Mouse (Mus musculus): ENCODE measurements around the gene Smarcad1. TPM values are rescaled to one million over a fixed set of nuclear protein-coding genes. Genes with fewer than 3 reads are reported as not detected.

Gene Smarcad1
- polyA plus RNA-seq, 1 experiment from 2014 or later: 124 TPM

GRCm38 (mm10) chr6:65126074-65126726 lies 83.8 kb downstream of the Smarcad1 start:
- 29% methylated on average over 2 of the region's 2 CpGs for WGBS
- 0 out of 2 replicates have a peak, but pooled peaks cover 3% of the 10 kb centered on the region for H3K36me3 ChIP-seq (replicated peaks)
- DNase-seq (ENCODE audit: extremely low spot score, low spot score): peak; percentile 33
- H3K27ac ChIP-seq: no peak overlapping the region
- H3K4me1 ChIP-seq: no peaks in the 10 kb centered on the region
- H3K4me3 ChIP-seq: no peak overlapping the region
- no peaks in the 10 kb centered on the region for H3K9me3 ChIP-seq
- H3K27me3 ChIP-seq (ENCODE audit: poor library complexity, severe bottlenecking): no peaks in the 10 kb centered on the region

- Histone ChIP-seq H3K9me3 (no peaks in the 10 kb centered on the region), H3K4me3 (no peak overlapping the region), H3K27me3 (ENCODE audit: poor library complexity, severe bottlenecking) (no peaks in the 10 kb centered on the region), H3K4me1 (peaks cover 11% of the 10 kb centered on the region), H3K36me3 (replicated peaks) (no peaks in the 10 kb centered on the region), H3K27ac (peak overlapping the region; percentile 63)
- 42% methylated on average over 6 of the region's 6 CpGs for WGBS
- DNase-seq (ENCODE audit: extremely low spot score, low spot score): peak; percentile 15
These were observed 90.0 kb downstream of the Smarcad1 start for GRCm38 (mm10) chr6:65132376-65132775.

GRCm38 (mm10) chr6:65137802-65138201 lies 95.4 kb downstream of the Smarcad1 start:
- peaks cover 33% of the 10 kb centered on the region for H3K4me1 ChIP-seq
- H3K27ac ChIP-seq: peak overlapping the region; percentile 40; the same call in 1 of the 2 replicates
- no peak for DNase-seq (ENCODE audit: extremely low spot score, low spot score)
- no peak overlapping the region for H3K4me3 ChIP-seq
- no peaks in the 10 kb centered on the region for H3K9me3 ChIP-seq
- no peaks in the 10 kb centered on the region for H3K27me3 ChIP-seq (ENCODE audit: poor library complexity, severe bottlenecking)
- WGBS: 69% methylated on average over 2 of the region's 2 CpGs
- H3K36me3 ChIP-seq (replicated peaks): no peaks in the 10 kb centered on the region

GRCm38 (mm10) chr6:65138243-65138642 lies 95.9 kb downstream of the Smarcad1 start:
- DNase-seq (ENCODE audit: extremely low spot score, low spot score): no peak
- H3K27me3 ChIP-seq (ENCODE audit: poor library complexity, severe bottlenecking): no peaks in the 10 kb centered on the region
- peaks cover 33% of the 10 kb centered on the region for H3K4me1 ChIP-seq
- 86% methylated on average over 1 of the region's 1 CpGs for WGBS
- H3K4me3 ChIP-seq: no peak overlapping the region
- peak overlapping the region; percentile 40; the same call in 1 of the 2 replicates for H3K27ac ChIP-seq
- no peaks in the 10 kb centered on the region for H3K36me3 ChIP-seq (replicated peaks)
- H3K9me3 ChIP-seq: no peaks in the 10 kb centered on the region

GRCm38 (mm10) chr6:65140082-65140749 lies 97.8 kb downstream of the Smarcad1 start:
- peak overlapping the region; percentile 82 for H3K27ac ChIP-seq
- H3K4me1 ChIP-seq: peaks cover 42% of the 10 kb centered on the region
- 40% methylated on average over 5 of the region's 5 CpGs for WGBS
- H3K36me3 ChIP-seq (replicated peaks): no peaks in the 10 kb centered on the region
- H3K9me3 ChIP-seq: no peaks in the 10 kb centered on the region
- H3K27me3 ChIP-seq (ENCODE audit: poor library complexity, severe bottlenecking): no peaks in the 10 kb centered on the region
- DNase-seq (ENCODE audit: extremely low spot score, low spot score): peak; percentile 51
- H3K4me3 ChIP-seq: no peak overlapping the region

- WGBS: 80% methylated on average over 6 of the region's 6 CpGs
- Histone ChIP-seq H3K27ac (peak overlapping the region; percentile 82), H3K27me3 (ENCODE audit: poor library complexity, severe bottlenecking) (no peaks in the 10 kb centered on the region), H3K4me1 (peaks cover 42% of the 10 kb centered on the region), H3K4me3 (no peak overlapping the region), H3K36me3 (replicated peaks) (no peaks in the 10 kb centered on the region), H3K9me3 (no peaks in the 10 kb centered on the region)
- DNase-seq (ENCODE audit: extremely low spot score, low spot score): no peak
These were observed 98.4 kb downstream of the Smarcad1 start for GRCm38 (mm10) chr6:65140750-65141243.

- Histone ChIP-seq H3K4me3 (no peak overlapping the region), H3K27me3 (ENCODE audit: poor library complexity, severe bottlenecking) (no peaks in the 10 kb centered on the region), H3K36me3 (replicated peaks) (no peaks in the 10 kb centered on the region), H3K9me3 (no peaks in the 10 kb centered on the region), H3K4me1 (peaks cover 41% of the 10 kb centered on the region), H3K27ac (no peak overlapping the region)
- WGBS: 83% methylated on average over 1 of the region's 1 CpGs
- DNase-seq (ENCODE audit: extremely low spot score, low spot score): no peak
These were observed 99.9 kb downstream of the Smarcad1 start for GRCm38 (mm10) chr6:65142316-65142715.

- Histone ChIP-seq H3K27me3 (ENCODE audit: poor library complexity, severe bottlenecking) (no peaks in the 10 kb centered on the region), H3K4me3 (no peak within 1 kb of the TSS), H3K9me3 (no peaks in the 10 kb centered on the region), H3K4me1 (peaks cover 25% of the 10 kb centered on the region), H3K36me3 (replicated peaks) (no peaks in the 10 kb centered on the region), H3K27ac (peak within 1 kb of the TSS; percentile 60)
- WGBS: 73% methylated on average over 16 of the region's 16 CpGs
- DNase-seq (ENCODE audit: extremely low spot score, low spot score): no peak
These were observed 102.3 kb downstream of the Smarcad1 start, which contains the start of gene Hpgds for GRCm38 (mm10) chr6:65144621-65145205. Gene Hpgds, minus strand, starts transcription at chr6:65144908.

- H3K36me3 ChIP-seq (replicated peaks): no peaks in the 10 kb centered on the region
- 93% methylated on average over 4 of the region's 4 CpGs for WGBS
- peaks cover 16% of the 10 kb centered on the region for H3K4me1 ChIP-seq
- H3K4me3 ChIP-seq: no peak overlapping the region
- no peak for DNase-seq (ENCODE audit: extremely low spot score, low spot score)
- H3K27ac ChIP-seq: no peak overlapping the region
- no peaks in the 10 kb centered on the region for H3K9me3 ChIP-seq
- peaks cover 5% of the 10 kb centered on the region; the same call in 1 of the 2 replicates for H3K27me3 ChIP-seq (ENCODE audit: poor library complexity, severe bottlenecking)
These were observed 104.0 kb downstream of the Smarcad1 start for GRCm38 (mm10) chr6:65146363-65146762.

- H3K27ac ChIP-seq: peak overlapping the region; percentile 66; the same call in 1 of the 2 replicates
- WGBS: 8% methylated on average over 22 of the region's 22 CpGs
- DNase-seq (ENCODE audit: extremely low spot score, low spot score): peak; percentile 17
- peak overlapping the region; percentile 37 for H3K4me3 ChIP-seq
- no peaks in the 10 kb centered on the region for H3K9me3 ChIP-seq
- no peaks in the 10 kb centered on the region for H3K36me3 ChIP-seq (replicated peaks)
- peaks cover 5% of the 10 kb centered on the region for H3K4me1 ChIP-seq
- H3K27me3 ChIP-seq (ENCODE audit: poor library complexity, severe bottlenecking): peaks cover 5% of the 10 kb centered on the region; the same call in 1 of the 2 replicates
These were observed 108.3 kb downstream of the Smarcad1 start for GRCm38 (mm10) chr6:65150703-65151102.

- no peak for DNase-seq (ENCODE audit: extremely low spot score, low spot score)
- H3K27ac ChIP-seq: no peak overlapping the region
- H3K27me3 ChIP-seq (ENCODE audit: poor library complexity, severe bottlenecking): peaks cover 5% of the 10 kb centered on the region; the same call in 1 of the 2 replicates
- H3K9me3 ChIP-seq: no peaks in the 10 kb centered on the region
- WGBS: 87% methylated on average over 3 of the region's 3 CpGs
- H3K36me3 ChIP-seq (replicated peaks): no peaks in the 10 kb centered on the region
- peaks cover 5% of the 10 kb centered on the region for H3K4me1 ChIP-seq
- no peak overlapping the region for H3K4me3 ChIP-seq
These were observed 111.2 kb downstream of the Smarcad1 start for GRCm38 (mm10) chr6:65153570-65153969.

GRCm38 (mm10) chr6:65157042-65157441 lies 114.7 kb downstream of the Smarcad1 start:
- no peaks in the 10 kb centered on the region for H3K27me3 ChIP-seq (ENCODE audit: poor library complexity, severe bottlenecking)
- H3K4me1 ChIP-seq: peaks cover 5% of the 10 kb centered on the region; the same call in 1 of the 2 replicates
- no peak for DNase-seq (ENCODE audit: extremely low spot score, low spot score)
- no peak overlapping the region for H3K27ac ChIP-seq
- 92% methylated on average over 4 of the region's 4 CpGs for WGBS
- H3K9me3 ChIP-seq: no peaks in the 10 kb centered on the region
- H3K36me3 ChIP-seq (replicated peaks): no peaks in the 10 kb centered on the region
- no peak overlapping the region for H3K4me3 ChIP-seq

All from forebrain, embryonic 10.5 days (tissue).